Mouse (Mus musculus) intestine, embryonic 14.5 days (tissue): Measurements from ENCODE around the gene Gm5134. TPM values are rescaled to one million over a fixed set of nuclear protein-coding genes. Genes with fewer than 3 reads are reported as not detected.

Source experiments
- ATAC-seq: fragments of 200-750 bp; cut with Nextera tagmentation; replicated peaks from 2 replicates; pipeline ENCODE4 v1.8.0; 2017; ENCODE audit warnings: low read depth, moderate number of reproducible peaks, moderate TSS enrichment, moderate library complexity; ENCODE audit not compliant: low FRiP score, low TSS enrichment
- DNase-seq: peaks from one replicate; pipeline ENCODE4 v3.0.0-alpha.2; 2018; ENCODE audit warnings: low spot score
- H3K27ac ChIP-seq: fragments of 300-500 bp; sonication (generic); 2 replicates; pipeline ENCODE4 v1.5.1; 2014; ENCODE audit warnings: low read depth, mild to moderate bottlenecking, control low read depth
- H3K27me3 ChIP-seq: fragments of 300-500 bp; sonication (generic); replicated peaks from 2 replicates; pipeline ENCODE4 v1.6.1; 2014; ENCODE audit warnings: low read length, control low read depth; ENCODE audit not compliant: control insufficient read depth, insufficient read depth
- H3K36me3 ChIP-seq: fragments of 300-500 bp; sonication (generic); 2 replicates; pipeline ENCODE4 v1.6.1; 2014; ENCODE audit warnings: low read length, control low read depth; ENCODE audit not compliant: control insufficient read depth, insufficient read depth
- H3K4me1 ChIP-seq: fragments of 300-500 bp; sonication (generic); replicated peaks from 2 replicates; pipeline ENCODE4 v1.6.1; 2014; ENCODE audit warnings: low read length, control low read depth, mixed read lengths; ENCODE audit not compliant: control insufficient read depth, insufficient read depth
- H3K4me2 ChIP-seq: fragments of 300-500 bp; sonication (generic); 2 replicates; pipeline ENCODE4 v1.6.1; 2014; ENCODE audit warnings: low read length
- H3K4me3 ChIP-seq: fragments of 300-500 bp; sonication (generic); 2 replicates; pipeline ENCODE4 v1.5.1; 2014; ENCODE audit warnings: low read depth, low read length, control low read depth, mixed read lengths
- H3K9ac ChIP-seq: fragments of 300-500 bp; sonication (generic); 2 replicates; pipeline ENCODE4 v1.6.1; 2014; ENCODE audit warnings: mild to moderate bottlenecking, low read length
- H3K9me3 ChIP-seq: fragments of 300-500 bp; sonication (generic); 2 replicates; pipeline ENCODE4 v1.6.1; 2016; ENCODE audit warnings: low read length, control low read depth; ENCODE audit not compliant: control insufficient read depth
- WGBS: fragments of 180-500 bp; shearing (Covaris S2); extraction: QIAGEN DNeasy Blood & Tissue Kit; methylation state at CpG from one replicate; pipeline ENCODE4 v1.1.7; 2014; 5-methylcytosine and 5-hydroxymethylcytosine counted together
- polyA plus RNA-seq: library from polyadenylated mRNA; unstranded; fragments of >200 nt; fragmentation: Nextera tagmentation; extraction: Ambion mirVana; gene quantifications from 2 replicates; pipeline ENCODE4 v1.2.1, GENCODE M21; 2014

Gene Gm5134
- polyA plus RNA-seq, 1 experiment from 2014 or later = not detected

- Histone ChIP-seq H3K4me3 (peak within 1 kb of the TSS; percentile 62), H3K4me2 (peak within 1 kb of the TSS; percentile 80), H3K27me3 (peaks cover 10% of the 10 kb centered on the region), H3K27ac (no peak within 1 kb of the TSS), H3K36me3 (no peaks in the 10 kb centered on the region), H3K9ac (peak within 1 kb of the TSS; percentile 51), H3K9me3 (no peaks in the 10 kb centered on the region), H3K4me1 (peaks cover 5% of the 10 kb centered on the region)
- 2% methylated on average over 51 of the region's 51 CpGs for WGBS
- DNase-seq = peak; percentile 91
- peak; percentile 69 for ATAC-seq
Measured at GRCm38 (mm10) chr10:75935680-75936541, 18.4 kb upstream of the Gm5134 start, which contains the start of gene Mmp11. TSS of gene Mmp11 (minus strand) at chr10:75936496.

GRCm38 (mm10) chr10:75936909-75937667, 17.2 kb upstream of the Gm5134 start:
- ATAC-seq (no peak), DNase-seq (no peak)
- 42% methylated on average over 18 of the region's 18 CpGs for WGBS
- Histone ChIP-seq H3K27ac (no peak overlapping the region), H3K4me1 (peaks cover under 1% of the 10 kb centered on the region), H3K4me2 (no peak overlapping the region), H3K36me3 (no peaks in the 10 kb centered on the region), H3K9me3 (no peaks in the 10 kb centered on the region), H3K4me3 (no peak overlapping the region), H3K27me3 (peaks cover 10% of the 10 kb centered on the region), H3K9ac (no peak overlapping the region)

DNA sequence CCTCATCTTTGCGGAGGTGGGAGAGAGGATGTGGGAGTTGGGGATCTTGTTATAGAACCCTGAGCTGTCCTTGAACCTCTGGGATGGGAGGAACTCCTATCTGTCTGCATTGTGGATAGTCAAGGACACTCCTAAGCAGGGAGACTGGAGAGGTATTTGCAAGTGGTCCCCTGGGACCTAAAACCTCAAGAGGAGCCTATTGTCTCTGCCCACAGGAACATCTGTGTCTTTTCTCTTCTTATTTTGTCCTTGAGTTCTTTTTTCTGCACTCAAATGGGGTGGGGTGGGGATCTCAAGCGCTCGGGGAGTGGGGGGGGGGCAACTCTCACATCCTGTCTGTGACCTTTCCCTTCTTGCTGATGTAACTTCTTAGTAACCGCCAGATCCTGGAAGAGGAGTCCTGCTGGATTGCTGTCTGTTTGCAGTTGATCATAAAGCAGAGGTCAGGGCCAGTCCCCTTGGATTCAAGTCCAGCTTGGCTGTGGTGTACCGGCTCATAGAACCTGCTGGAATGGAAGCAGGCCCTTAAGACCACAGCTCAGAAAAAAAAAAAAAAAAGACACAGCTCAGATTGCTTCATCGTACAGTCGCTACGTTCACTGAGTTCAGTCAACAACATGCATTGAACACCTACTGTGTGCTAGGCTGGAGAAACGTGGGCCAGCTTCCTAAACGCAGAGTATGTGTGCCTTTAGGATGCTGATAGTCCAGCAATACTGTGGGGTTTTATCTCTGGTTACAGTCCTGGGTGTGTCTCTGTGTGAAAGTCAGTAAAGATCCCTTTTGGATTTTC, 16.3 kb upstream of the Gm5134 start:
- Histone ChIP-seq H3K9ac (no peak overlapping the region), H3K27ac (no peak overlapping the region), H3K9me3 (no peaks in the 10 kb centered on the region), H3K4me2 (no peak overlapping the region), H3K4me3 (no peak overlapping the region), H3K27me3 (peaks cover 10% of the 10 kb centered on the region), H3K4me1 (no peaks in the 10 kb centered on the region; the same call in 1 of the 2 replicates), H3K36me3 (no peaks in the 10 kb centered on the region)
- WGBS = 45% methylated on average over 10 of the region's 10 CpGs
- DNase-seq = no peak
- no peak for ATAC-seq

- no peak overlapping the region for H3K27ac ChIP-seq
- no peaks in the 10 kb centered on the region for H3K9me3 ChIP-seq
- DNase-seq (no peak), ATAC-seq (no peak)
- H3K4me2 ChIP-seq = no peak overlapping the region
- H3K4me1 ChIP-seq = peaks cover 6% of the 10 kb centered on the region
- no peak overlapping the region for H3K9ac ChIP-seq
- H3K27me3 ChIP-seq = peaks cover 10% of the 10 kb centered on the region
- H3K4me3 ChIP-seq = no peak overlapping the region
- 54% methylated on average over 9 of the region's 9 CpGs for WGBS
- H3K36me3 ChIP-seq = no peaks in the 10 kb centered on the region
Measured at GRCm38 (mm10) chr10:75939481-75940234, 14.7 kb upstream of the Gm5134 start.

GRCm38 (mm10) chr10:75940520-75940919, 13.8 kb upstream of the Gm5134 start, which contains the start of gene Gm867:
TSS of gene Gm867 (minus strand) at chr10:75940672.
- no peak for ATAC-seq
- 81% methylated on average over 5 of the region's 5 CpGs for WGBS
- Histone ChIP-seq H3K36me3 (no peaks in the 10 kb centered on the region), H3K4me1 (peaks cover 6% of the 10 kb centered on the region), H3K4me3 (no peak within 1 kb of the TSS), H3K27me3 (peaks cover 8% of the 10 kb centered on the region), H3K9ac (no peak within 1 kb of the TSS), H3K9me3 (no peaks in the 10 kb centered on the region), H3K27ac (no peak within 1 kb of the TSS), H3K4me2 (no peak within 1 kb of the TSS)
- DNase-seq = no peak

DNA sequence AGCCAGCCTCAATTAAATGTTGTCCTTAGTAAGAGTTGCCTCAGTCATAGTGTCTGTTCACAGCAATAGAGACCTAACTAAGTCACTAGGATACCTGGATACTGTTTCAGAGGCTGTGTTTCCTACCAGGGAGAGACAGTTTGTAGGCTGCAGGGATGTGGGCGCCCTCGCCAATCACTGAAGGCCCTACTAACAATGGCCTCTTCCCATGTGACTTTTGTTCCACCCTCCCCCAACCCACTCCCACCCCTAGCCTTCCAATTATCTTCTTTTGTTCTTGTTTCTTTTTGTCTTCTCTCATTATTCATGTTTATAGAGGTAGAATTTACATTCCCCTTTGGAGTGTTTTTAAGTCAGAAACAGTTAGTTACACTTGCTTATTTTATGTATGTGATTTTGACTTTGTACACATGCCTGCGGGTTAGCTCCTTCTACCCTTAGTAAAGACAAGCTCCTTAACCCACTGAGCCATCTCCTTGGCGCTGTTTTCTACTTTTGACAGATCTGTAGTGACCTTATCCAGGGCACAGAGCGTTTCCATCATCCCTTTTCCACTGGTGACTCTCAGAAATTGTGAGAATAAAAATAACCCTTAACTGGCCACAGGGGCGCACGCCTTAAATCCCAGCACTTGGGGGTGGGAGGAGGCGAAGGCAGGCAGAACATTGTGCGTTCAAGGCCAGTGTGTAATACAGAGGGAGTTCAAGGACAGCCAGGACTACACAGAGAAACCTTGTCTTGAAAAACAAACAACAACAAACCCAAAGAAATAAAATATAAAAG, 13.1 kb upstream of the Gm5134 start:
- Histone ChIP-seq H3K9ac (no peak overlapping the region), H3K36me3 (no peaks in the 10 kb centered on the region), H3K4me1 (peaks cover 6% of the 10 kb centered on the region; the same call in 1 of the 2 replicates), H3K9me3 (no peaks in the 10 kb centered on the region), H3K27me3 (peaks cover 4% of the 10 kb centered on the region), H3K4me2 (no peak overlapping the region), H3K4me3 (no peak overlapping the region), H3K27ac (no peak overlapping the region)
- ATAC-seq = no peak
- no peak for DNase-seq
- WGBS = 74% methylated on average over 9 of the region's 9 CpGs

DNA sequence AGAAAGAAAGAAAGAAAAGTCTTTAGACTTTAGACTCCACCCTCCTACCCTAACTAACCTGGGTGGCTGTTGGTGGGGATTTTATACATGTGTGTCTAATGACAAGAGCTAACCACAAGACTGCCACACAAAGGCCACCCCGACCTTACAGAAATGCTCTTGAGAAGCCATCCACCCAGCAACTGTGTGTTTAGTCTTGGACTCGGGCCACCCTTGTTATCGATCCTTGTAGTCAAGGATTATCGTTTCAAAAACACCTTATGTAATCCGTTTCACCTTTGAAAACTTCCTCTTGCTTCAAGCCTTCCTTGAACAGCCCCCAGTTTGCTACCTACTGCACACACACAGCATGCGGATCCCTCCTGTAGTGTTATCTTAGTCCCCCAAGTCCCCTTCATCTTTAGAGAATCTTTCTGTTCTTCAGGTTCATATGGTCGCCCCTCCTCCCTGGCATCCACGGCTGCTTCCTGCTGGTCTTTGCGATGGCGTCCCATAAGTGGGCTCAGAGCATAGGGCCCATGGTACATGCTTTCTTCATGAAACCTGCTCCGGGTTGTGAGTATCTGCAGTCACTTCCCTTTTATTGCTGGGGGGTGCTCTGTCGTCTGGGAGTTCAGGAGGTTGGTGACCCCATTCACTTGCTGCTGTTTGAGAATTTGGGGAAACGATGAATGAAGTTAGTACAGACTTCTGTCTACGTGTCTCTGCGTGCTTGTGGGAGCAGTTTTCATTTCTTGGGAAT, 11.4 kb upstream of the Gm5134 start, which contains the start of gene Vpreb3:
Gene Vpreb3, plus strand, starts transcription at position 322 of the 742 bp plus-strand sequence.
- Histone ChIP-seq H3K4me3 (no peak within 1 kb of the TSS), H3K9me3 (no peaks in the 10 kb centered on the region), H3K4me2 (no peak within 1 kb of the TSS), H3K27ac (peak within 1 kb of the TSS; percentile 64; the same call in 1 of the 2 replicates), H3K27me3 (no peaks in the 10 kb centered on the region), H3K9ac (no peak within 1 kb of the TSS), H3K36me3 (no peaks in the 10 kb centered on the region), H3K4me1 (peaks cover 6% of the 10 kb centered on the region; the same call in 1 of the 2 replicates)
- ATAC-seq (no peak), DNase-seq (no peak)
- WGBS = 78% methylated on average over 15 of the region's 15 CpGs
